Mouse (Mus musculus) adrenal gland, adult (tissue): ENCODE data around the gene Triml1.

Experiments used
- DNase-seq, 2 experiments: peaks; one replicate each; pipeline ENCODE4 v3.0.0; 2022 to 2023; ENCODE audit warnings: low spot score in 1 of 2; ENCODE audit not compliant: inconsistent age in 2 of 2

The Triml1 gene

GRCm38 (mm10) chr8:43141386-43141785 lies at the start of gene Triml1:
TSS of gene Triml1 (minus strand) at chr8:43141486.
- DNase-seq = no peak

- no peak for DNase-seq
Observed at GRCm38 (mm10) chr8:43182281-43182680, 41.0 kb upstream of the Triml1 start.

- DNase-seq = no peak
Observed at GRCm38 (mm10) chr8:43180054-43180690, 38.9 kb upstream of the Triml1 start, which contains the start of gene Triml2. TSS of gene Triml2 (plus strand) at chr8:43180541.

GRCm38 (mm10) chr8:43179189-43179588 lies 37.9 kb upstream of the Triml1 start:
- DNase-seq = no peak

GRCm38 (mm10) chr8:43178263-43178662 lies 37.0 kb upstream of the Triml1 start:
- peak in 1 of 2 experiments; percentile 21 for DNase-seq

- DNase-seq = no peak
Observed at GRCm38 (mm10) chr8:43176766-43177486, 35.6 kb upstream of the Triml1 start.

GRCm38 (mm10) chr8:43169249-43169755 lies 28.0 kb upstream of the Triml1 start:
- DNase-seq = no peak

GRCm38 (mm10) chr8:43168083-43168482 lies 26.8 kb upstream of the Triml1 start:
- DNase-seq = no peak

GRCm38 (mm10) chr8:43164453-43164852 lies 23.2 kb upstream of the Triml1 start:
- no peak for DNase-seq

GRCm38 (mm10) chr8:43163255-43163654 lies 22.0 kb upstream of the Triml1 start:
- no peak for DNase-seq

GRCm38 (mm10) chr8:43149307-43149706 lies 8.0 kb upstream of the Triml1 start:
- DNase-seq = no peak

- DNase-seq = no peak
Observed at GRCm38 (mm10) chr8:43111205-43111827, 30.0 kb downstream of the Triml1 start.
